Mouse (Mus musculus) liver, embryonic 13.5 days (tissue): ENCODE results near the gene Gm4312. TPM values are rescaled to one million over a fixed set of nuclear protein-coding genes. Genes with fewer than 3 reads are reported as not detected.
"Not testable (repeated sequence)": the region's sequence is repeated elsewhere in the genome, so short reads cannot be mapped to it uniquely, and the experiment has no call there.

Source experiments
- ATAC-seq: fragments of 200-750 bp; cut with Nextera tagmentation; 2 replicates; pipeline ENCODE4 v1.8.0; 2017; ENCODE audit warnings: low read depth, mild to moderate bottlenecking, moderate number of reproducible peaks, moderate library complexity
- DNase-seq: peaks from one replicate; pipeline ENCODE4 v3.0.0; 2022
- H3K27ac ChIP-seq: fragments of 300-500 bp; sonication (generic); 2 replicates; pipeline ENCODE4 v1.5.1; 2015; ENCODE audit warnings: moderate library complexity, mild to moderate bottlenecking, inconsistent platforms
- H3K27me3 ChIP-seq: fragments of 300-500 bp; sonication (generic); 2 replicates; pipeline ENCODE4 v1.6.1; 2015; ENCODE audit warnings: mild to moderate bottlenecking, inconsistent platforms
- H3K36me3 ChIP-seq: fragments of 300-500 bp; sonication (generic); 2 replicates; pipeline ENCODE4 v1.6.1; 2015; ENCODE audit warnings: mild to moderate bottlenecking, inconsistent platforms
- H3K4me1 ChIP-seq: fragments of 300-500 bp; sonication (generic); replicated peaks from 2 replicates; pipeline ENCODE4 v1.6.1; 2015; ENCODE audit warnings: inconsistent platforms
- H3K4me2 ChIP-seq: fragments of 300-500 bp; sonication (generic); 2 replicates; pipeline ENCODE4 v1.6.1; 2015; ENCODE audit warnings: inconsistent platforms, mild to moderate bottlenecking, moderate library complexity
- H3K4me3 ChIP-seq: fragments of 300-500 bp; sonication (generic); replicated peaks from 2 replicates; pipeline ENCODE4 v1.5.1; 2015; ENCODE audit warnings: mild to moderate bottlenecking, inconsistent platforms
- H3K9ac ChIP-seq: fragments of 300-500 bp; sonication (generic); 2 replicates; pipeline ENCODE4 v1.6.1; 2015; ENCODE audit warnings: mild to moderate bottlenecking, inconsistent platforms
- H3K9me3 ChIP-seq: fragments of 300-500 bp; sonication (generic); replicated peaks from 2 replicates; pipeline ENCODE4 v1.6.1; 2016; ENCODE audit warnings: inconsistent platforms
- WGBS: fragments of 180-500 bp; shearing (Covaris S2); methylation state at CpG from one replicate; pipeline ENCODE4 v1.1.7; 2015; ENCODE audit not compliant: insufficient replicate concordance; 5-methylcytosine and 5-hydroxymethylcytosine counted together
- polyA plus RNA-seq: library from polyadenylated mRNA; unstranded; fragments of >200 nt; fragmentation: Nextera tagmentation; extraction: Ambion mirVana; gene quantifications from 2 replicates; pipeline ENCODE4 v1.2.1, GENCODE M21; 2015

The Gm4312 gene
- polyA plus RNA-seq: not detected in 2 replicates

DNA sequence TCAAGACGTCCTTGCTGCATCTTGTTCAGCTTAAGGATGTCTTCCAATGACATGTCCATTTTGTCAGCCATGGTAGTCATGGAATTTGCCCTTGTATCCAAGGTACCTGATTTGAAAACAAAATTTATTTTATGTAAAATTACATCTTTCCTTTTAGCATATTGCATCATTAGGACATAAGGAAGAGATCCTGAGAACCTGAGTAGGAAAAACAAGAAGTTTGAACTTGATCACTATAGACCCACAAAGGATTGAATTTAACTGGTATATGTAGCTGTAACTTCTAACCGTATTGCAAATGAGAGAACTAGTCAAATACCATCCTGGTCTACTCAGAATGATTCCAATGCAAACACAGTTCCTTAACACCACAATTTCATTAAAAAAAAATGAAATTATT, at the start of gene Gm4312:
Gene Gm4312 (minus strand): TSS at position 101 of the 400 bp plus-strand sequence.
- no CpG with 5 or more reads among the region's 2 CpGs for WGBS
- not testable (repeated sequence) for ATAC-seq, H3K4me3 ChIP-seq

DNA sequence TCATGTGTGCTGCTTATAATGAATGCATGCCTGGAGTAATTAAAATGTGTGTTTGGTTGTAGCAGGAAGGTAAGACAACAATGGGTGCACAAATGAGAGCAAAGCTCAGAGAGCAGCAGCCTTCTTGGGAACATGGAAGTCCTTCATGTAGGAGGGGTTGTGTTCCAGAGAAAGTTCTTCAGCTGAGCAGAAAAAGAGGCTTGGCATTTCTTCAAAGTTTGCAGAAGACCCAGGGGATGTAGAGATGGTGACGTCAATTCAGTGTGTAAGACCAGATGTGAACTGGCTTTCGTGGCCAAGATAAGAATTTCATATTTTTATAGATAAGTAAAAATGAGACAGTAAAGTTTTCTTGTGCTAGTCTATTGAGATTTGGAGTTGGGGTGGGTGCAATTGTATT, 45.2 kb upstream of the Gm4312 start:
- ATAC-seq: no peak

More for the DNA sequence above, at the start of gene Gm4312:
- H3K4me1 ChIP-seq, H3K27me3 ChIP-seq, H3K9ac ChIP-seq, H3K36me3 ChIP-seq, H3K9me3 ChIP-seq, DNase-seq, H3K4me2 ChIP-seq, H3K27ac ChIP-seq: not testable (repeated sequence)

DNA sequence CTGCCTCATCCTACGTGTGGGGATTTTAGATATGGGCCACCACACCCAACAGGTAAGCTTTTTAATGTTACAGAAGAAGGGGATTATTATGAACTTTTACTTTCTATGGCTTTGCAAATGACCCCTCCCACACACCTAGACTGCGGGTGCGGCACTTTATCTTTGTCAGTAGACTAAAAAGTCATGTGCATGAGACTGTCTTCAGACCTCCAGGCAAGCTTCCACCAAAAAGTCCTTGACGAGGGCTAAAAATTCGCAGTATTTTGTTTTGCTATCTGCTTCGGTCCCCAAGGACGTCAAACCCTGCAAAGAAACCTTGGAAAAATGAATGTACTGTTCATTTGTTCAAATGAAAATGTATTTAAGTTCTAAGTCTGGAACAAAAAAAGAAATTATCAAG, 33.2 kb upstream of the Gm4312 start:
- no peak for DNase-seq
- no peaks in the 10 kb centered on the region for H3K9me3 ChIP-seq

More for the DNA sequence above, 45.2 kb upstream of the Gm4312 start:
- DNase-seq: no peak
- Histone ChIP-seq H3K4me2 (no peak overlapping the region), H3K9me3 (no peaks in the 10 kb centered on the region), H3K4me3 (no peak overlapping the region), H3K27me3 (no peaks in the 10 kb centered on the region), H3K4me1 (no peaks in the 10 kb centered on the region), H3K27ac (no peak overlapping the region), H3K9ac (no peak overlapping the region), H3K36me3 (no peaks in the 10 kb centered on the region)
- 53% methylated on average over 2 of the region's 2 CpGs for WGBS

DNA sequence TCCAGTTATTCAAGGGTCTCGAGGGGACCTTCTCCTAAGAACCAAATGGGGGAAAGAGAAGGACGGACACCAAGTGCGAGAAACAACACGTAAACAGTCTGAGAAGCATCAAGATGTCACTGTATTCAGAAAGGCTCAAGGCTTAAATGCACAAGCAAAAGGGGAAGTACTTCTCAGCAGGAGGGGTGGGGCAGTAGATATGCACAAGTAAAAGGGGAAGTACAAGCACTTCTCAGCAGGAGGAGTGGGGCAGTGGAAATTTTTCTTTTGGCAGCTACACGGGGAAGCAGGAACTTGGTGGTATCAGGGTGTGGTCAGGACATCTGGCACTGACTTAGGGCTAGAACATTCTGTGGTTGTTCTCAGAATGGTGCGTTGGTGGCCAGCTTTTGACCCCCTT, 19.9 kb upstream of the Gm4312 start:
- H3K27me3 ChIP-seq, ATAC-seq: not testable (repeated sequence)

More for the DNA sequence above, 33.2 kb upstream of the Gm4312 start:
- Histone ChIP-seq H3K4me2 (no peak overlapping the region), H3K9ac (no peak overlapping the region), H3K4me3 (no peak overlapping the region), H3K27ac (no peak overlapping the region), H3K4me1 (no peaks in the 10 kb centered on the region), H3K27me3 (no peaks in the 10 kb centered on the region), H3K36me3 (no peaks in the 10 kb centered on the region)
- 67% methylated on average over 7 of the region's 7 CpGs for WGBS
- no peak for ATAC-seq

DNA sequence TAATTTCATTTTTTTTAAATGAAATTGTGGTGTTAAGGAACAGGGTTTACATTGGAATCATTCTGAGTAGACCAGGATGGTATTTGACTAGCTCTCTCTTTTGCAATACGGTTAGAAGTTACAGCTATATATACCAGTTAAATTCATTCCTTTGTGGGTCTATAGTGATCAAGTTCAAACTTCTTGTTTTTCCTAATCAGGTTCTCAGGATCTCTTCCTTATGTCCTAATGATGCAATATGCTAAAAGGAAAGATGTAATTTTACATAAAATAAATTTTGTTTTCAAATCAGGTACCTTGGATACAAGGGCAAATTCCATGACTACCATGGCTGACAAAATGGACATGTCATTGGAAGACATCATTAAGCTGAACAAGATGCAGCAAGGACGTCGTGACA, 21.3 kb downstream of the Gm4312 start, which contains the start of gene Gm4307:
Gene Gm4307 (plus strand): TSS at position 301 of the 400 bp plus-strand sequence.
- not testable (repeated sequence) for H3K27ac ChIP-seq, H3K4me2 ChIP-seq, H3K4me3 ChIP-seq, H3K9ac ChIP-seq, H3K4me1 ChIP-seq, H3K36me3 ChIP-seq, H3K9me3 ChIP-seq, DNase-seq, ATAC-seq, H3K27me3 ChIP-seq
- WGBS: no CpG with 5 or more reads among the region's 3 CpGs

More for the DNA sequence above, 19.9 kb upstream of the Gm4312 start:
- H3K36me3 ChIP-seq, H3K4me3 ChIP-seq, H3K9ac ChIP-seq, H3K9me3 ChIP-seq, H3K4me1 ChIP-seq, H3K4me2 ChIP-seq, DNase-seq, H3K27ac ChIP-seq: not testable (repeated sequence)
- WGBS: 58% methylated on average over 6 of the region's 6 CpGs

DNA sequence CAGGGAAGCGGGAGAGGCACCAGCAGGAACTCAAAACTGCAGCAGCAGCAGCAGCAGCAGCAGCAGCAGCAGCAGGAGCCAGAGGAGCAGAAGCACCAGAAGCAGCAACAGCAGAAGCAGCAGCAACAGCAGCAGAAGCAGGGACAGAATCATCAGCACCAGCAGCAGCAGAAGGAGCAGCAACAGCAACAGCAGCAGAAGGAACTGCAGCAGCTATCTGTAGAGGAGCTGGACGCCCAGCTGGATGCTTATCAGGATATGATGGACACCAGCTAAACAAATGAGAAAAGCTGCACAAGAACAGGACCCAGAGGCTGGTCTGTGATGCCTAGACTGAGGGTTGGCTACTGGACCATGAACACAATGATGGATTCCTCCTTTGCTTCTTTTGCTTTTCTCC, 25.5 kb downstream of the Gm4312 start:
- H3K27me3 ChIP-seq: not testable (repeated sequence)
- 40% methylated on average over 2 of the region's 2 CpGs for WGBS

GRCm38 (mm10) chr10:100350793-100351192, 31.6 kb downstream of the Gm4312 start, which contains the start of gene Gm4305:
Gene Gm4305, plus strand, starts transcription at chr10:100351093.
- not testable (repeated sequence) for H3K27me3 ChIP-seq, H3K4me1 ChIP-seq, H3K4me2 ChIP-seq, H3K36me3 ChIP-seq, H3K27ac ChIP-seq, H3K9ac ChIP-seq, ATAC-seq, H3K4me3 ChIP-seq, DNase-seq, H3K9me3 ChIP-seq
- no CpG with 5 or more reads among the region's 3 CpGs for WGBS

More for the DNA sequence above, 25.5 kb downstream of the Gm4312 start:
- not testable (repeated sequence) for H3K9ac ChIP-seq, H3K27ac ChIP-seq, H3K4me3 ChIP-seq, ATAC-seq, H3K4me1 ChIP-seq, H3K9me3 ChIP-seq, H3K36me3 ChIP-seq, H3K4me2 ChIP-seq, DNase-seq

DNA sequence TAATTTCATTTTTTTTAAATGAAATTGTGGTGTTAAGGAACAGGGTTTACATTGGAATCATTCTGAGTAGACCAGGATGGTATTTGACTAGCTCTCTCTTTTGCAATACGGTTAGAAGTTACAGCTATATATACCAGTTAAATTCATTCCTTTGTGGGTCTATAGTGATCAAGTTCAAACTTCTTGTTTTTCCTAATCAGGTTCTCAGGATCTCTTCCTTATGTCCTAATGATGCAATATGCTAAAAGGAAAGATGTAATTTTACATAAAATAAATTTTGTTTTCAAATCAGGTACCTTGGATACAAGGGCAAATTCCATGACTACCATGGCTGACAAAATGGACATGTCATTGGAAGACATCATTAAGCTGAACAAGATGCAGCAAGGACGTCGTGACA, 36.7 kb downstream of the Gm4312 start, which contains the start of gene Gm4303:
Gene Gm4303 (plus strand): TSS at position 301 of the 400 bp plus-strand sequence.
- not testable (repeated sequence) for H3K27me3 ChIP-seq, H3K9ac ChIP-seq, H3K4me3 ChIP-seq, H3K27ac ChIP-seq, H3K4me1 ChIP-seq, H3K9me3 ChIP-seq, H3K36me3 ChIP-seq, DNase-seq, ATAC-seq, H3K4me2 ChIP-seq
- WGBS: no CpG with 5 or more reads among the region's 3 CpGs

GRCm38 (mm10) chr10:100340536-100340935, 41.8 kb downstream of the Gm4312 start, which contains the start of gene Gm4302:
Gene Gm4302, plus strand, starts transcription at chr10:100340836.
- H3K27me3 ChIP-seq, H3K9ac ChIP-seq, H3K4me3 ChIP-seq, H3K27ac ChIP-seq, H3K36me3 ChIP-seq, DNase-seq, H3K9me3 ChIP-seq, H3K4me1 ChIP-seq, ATAC-seq, H3K4me2 ChIP-seq: not testable (repeated sequence)
- WGBS: no CpG with 5 or more reads among the region's 3 CpGs

DNA sequence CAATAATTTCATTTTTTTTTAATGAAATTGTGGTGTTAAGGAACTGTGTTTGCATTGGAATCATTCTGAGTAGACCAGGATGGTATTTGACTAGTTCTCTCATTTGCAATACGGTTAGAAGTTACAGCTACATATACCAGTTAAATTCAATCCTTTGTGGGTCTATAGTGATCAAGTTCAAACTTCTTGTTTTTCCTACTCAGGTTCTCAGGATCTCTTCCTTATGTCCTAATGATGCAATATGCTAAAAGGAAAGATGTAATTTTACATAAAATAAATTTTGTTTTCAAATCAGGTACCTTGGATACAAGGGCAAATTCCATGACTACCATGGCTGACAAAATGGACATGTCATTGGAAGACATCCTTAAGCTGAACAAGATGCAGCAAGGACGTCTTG, 47.0 kb downstream of the Gm4312 start, which contains the start of gene Gm4301:
Gene Gm4301 (plus strand): TSS at position 301 of the 400 bp plus-strand sequence.
- H3K36me3 ChIP-seq, H3K9me3 ChIP-seq, ATAC-seq, H3K27me3 ChIP-seq, DNase-seq, H3K4me1 ChIP-seq, H3K4me3 ChIP-seq, H3K27ac ChIP-seq, H3K4me2 ChIP-seq, H3K9ac ChIP-seq: not testable (repeated sequence)
- WGBS: no CpG with 5 or more reads among the region's 2 CpGs
